Mouse (Mus musculus) limb, embryonic 10.5 days (tissue): Measurements from ENCODE around the gene Rufy3. TPM values are rescaled to one million over a fixed set of nuclear protein-coding genes. Genes with fewer than 3 reads are reported as not detected.

Experiments used
- DNase-seq: peaks from one replicate; pipeline ENCODE4 v3.0.0-alpha.2; 2017; ENCODE audit warnings: low spot score
- H3K27ac ChIP-seq: fragments of 300-500 bp; sonication (generic); 2 replicates; pipeline ENCODE4 v1.5.1; 2016; ENCODE audit warnings: mild to moderate bottlenecking
- H3K27me3 ChIP-seq: fragments of 300-500 bp; sonication (generic); 2 replicates; pipeline ENCODE4 v1.6.1; 2016; ENCODE audit warnings: low read depth, mild to moderate bottlenecking; ENCODE audit not compliant: poor library complexity, severe bottlenecking
- H3K36me3 ChIP-seq: fragments of 300-500 bp; sonication (generic); 2 replicates; pipeline ENCODE4 v1.6.1; 2016; ENCODE audit warnings: mild to moderate bottlenecking, moderate library complexity
- H3K4me1 ChIP-seq: fragments of 300-500 bp; sonication (generic); 2 replicates; pipeline ENCODE4 v1.6.1; 2016
- H3K4me3 ChIP-seq: fragments of 300-500 bp; sonication (generic); 2 replicates; pipeline ENCODE4 v1.5.1; 2016; ENCODE audit warnings: mild to moderate bottlenecking, moderate library complexity
- H3K9me3 ChIP-seq: fragments of 300-500 bp; sonication (generic); replicated peaks from 2 replicates; pipeline ENCODE4 v1.6.1; 2016; ENCODE audit warnings: mild to moderate bottlenecking
- WGBS: fragments of 180-500 bp; shearing (Covaris S2); methylation state at CpG from one replicate; pipeline ENCODE4 v1.1.7; 2016; 5-methylcytosine and 5-hydroxymethylcytosine counted together
- polyA plus RNA-seq: library from polyadenylated mRNA; unstranded; fragments of >200 nt; fragmentation: Nextera tagmentation; extraction: Ambion mirVana; gene quantifications from 2 replicates; pipeline ENCODE4 v1.2.1, GENCODE M21; 2016

Rufy3 gene
- polyA plus RNA-seq, 1 experiment from 2014 or later, result 9.6 TPM

DNA sequence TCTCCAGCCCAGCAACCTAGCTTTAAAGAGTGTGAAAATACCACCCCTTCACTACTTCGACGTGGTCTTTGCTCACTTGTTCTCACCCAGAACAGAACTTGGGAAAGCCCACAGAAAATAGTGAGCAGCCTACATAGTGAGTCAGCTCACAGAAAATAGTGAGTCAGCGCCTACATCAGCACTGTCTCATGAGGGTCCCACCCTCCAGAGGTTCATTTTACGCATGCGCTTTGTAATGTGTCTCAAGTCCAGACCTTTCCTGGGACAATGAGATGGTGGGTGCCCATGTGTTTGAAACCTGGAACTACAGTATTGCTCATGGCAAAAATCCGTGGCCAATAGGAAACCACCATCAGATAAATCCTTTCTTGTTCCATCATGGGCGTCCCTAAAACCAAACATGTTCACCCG, 123.2 kb downstream of the Rufy3 start:
- Histone ChIP-seq H3K27me3 (peaks cover 17% of the 10 kb centered on the region; the same call in 1 of the 2 replicates), H3K4me3 (no peak overlapping the region), H3K36me3 (no peaks in the 10 kb centered on the region), H3K4me1 (peaks cover 5% of the 10 kb centered on the region), H3K9me3 (no peaks in the 10 kb centered on the region), H3K27ac (no peak overlapping the region)
- no peak for DNase-seq
- 85% methylated on average over 8 of the region's 8 CpGs for WGBS

GRCm38 (mm10) chr5:88688583-88689187, 123.8 kb downstream of the Rufy3 start:
- Histone ChIP-seq H3K36me3 (no peaks in the 10 kb centered on the region), H3K4me1 (peaks cover 5% of the 10 kb centered on the region), H3K4me3 (no peak overlapping the region), H3K27ac (no peak overlapping the region), H3K27me3 (peaks cover 17% of the 10 kb centered on the region; the same call in 1 of the 2 replicates), H3K9me3 (no peaks in the 10 kb centered on the region)
- 87% methylated on average over 15 of the region's 15 CpGs for WGBS
- no peak for DNase-seq

DNA sequence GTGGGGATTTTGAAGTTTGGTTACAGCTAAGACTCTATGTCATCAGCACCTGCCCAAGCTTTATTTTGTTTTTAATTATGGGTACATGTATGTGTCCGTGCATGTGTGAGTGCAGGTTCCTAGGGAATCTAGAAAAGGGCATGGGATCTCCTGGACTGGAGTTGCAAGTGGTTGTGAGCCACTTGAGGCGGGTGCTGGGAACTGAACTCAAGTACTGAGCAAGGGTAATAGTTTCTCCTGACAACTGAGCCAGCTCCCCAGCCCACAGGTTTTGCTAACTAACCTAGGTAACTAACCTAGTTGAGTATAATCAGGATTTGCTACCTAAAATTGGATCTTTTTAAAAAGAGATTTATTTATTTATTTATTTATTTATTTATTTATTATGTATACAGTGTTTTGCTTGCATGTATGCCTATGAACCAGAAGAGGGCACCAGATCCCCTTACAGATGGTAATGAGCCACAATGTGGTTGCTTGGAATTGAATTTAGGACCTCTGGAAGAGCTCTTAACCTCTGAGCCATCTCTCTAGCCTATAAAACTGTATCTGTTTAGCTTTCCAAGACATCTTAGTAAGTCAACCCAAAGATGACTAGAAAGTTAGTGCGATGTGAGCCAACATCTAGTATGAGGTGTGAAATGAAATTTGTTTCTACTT, 124.6 kb downstream of the Rufy3 start:
- Histone ChIP-seq H3K36me3 (no peaks in the 10 kb centered on the region), H3K9me3 (no peaks in the 10 kb centered on the region), H3K27me3 (peaks cover 17% of the 10 kb centered on the region; the same call in 1 of the 2 replicates), H3K4me3 (no peak overlapping the region), H3K4me1 (peaks cover 5% of the 10 kb centered on the region), H3K27ac (no peak overlapping the region)
- WGBS, result 79% methylated on average over 3 of the region's 3 CpGs
- no peak for DNase-seq

- no peaks in the 10 kb centered on the region for H3K4me1 ChIP-seq
- no peak overlapping the region for H3K27ac ChIP-seq
- H3K36me3 ChIP-seq, result no peaks in the 10 kb centered on the region
- H3K9me3 ChIP-seq, result no peaks in the 10 kb centered on the region
- 70% methylated on average over 10 of the region's 10 CpGs for WGBS
- DNase-seq, result no peak
- H3K4me3 ChIP-seq, result no peak overlapping the region
- 0 out of 2 replicates have a peak, but pooled peaks cover 3% of the 10 kb centered on the region for H3K27me3 ChIP-seq
These were observed 126.1 kb downstream of the Rufy3 start for GRCm38 (mm10) chr5:88690681-88691505.

DNA sequence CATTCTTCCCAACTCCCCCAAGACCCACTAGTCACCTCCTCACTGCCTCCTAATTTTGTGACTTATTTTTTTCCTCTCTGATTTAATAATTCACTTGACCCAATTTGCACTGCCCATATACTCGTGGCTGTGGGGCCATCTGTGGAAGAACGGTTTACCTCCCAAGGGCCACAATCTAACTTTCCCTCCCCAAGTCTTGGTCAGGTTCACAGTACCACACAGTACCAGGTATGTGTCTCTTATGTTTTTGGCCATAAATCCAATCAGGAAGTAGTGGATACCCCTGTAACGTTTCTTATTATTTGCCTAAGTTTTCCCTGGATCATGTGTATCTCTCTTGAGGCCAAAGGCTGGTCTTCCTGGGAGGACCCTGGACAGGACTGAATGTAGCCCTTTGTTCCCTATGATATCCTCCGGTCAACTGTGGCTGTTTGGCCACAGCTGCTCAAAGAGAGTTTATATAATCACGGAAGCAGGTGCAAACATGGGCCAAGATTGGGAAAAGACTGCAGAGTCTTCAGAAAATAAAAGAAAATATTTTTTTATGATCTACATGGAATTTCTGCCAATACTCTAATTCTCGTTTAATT, 126.8 kb downstream of the Rufy3 start:
- no peaks in the 10 kb centered on the region for H3K36me3 ChIP-seq
- H3K4me3 ChIP-seq, result no peak overlapping the region
- H3K4me1 ChIP-seq, result no peaks in the 10 kb centered on the region
- H3K27ac ChIP-seq, result no peak overlapping the region
- H3K27me3 ChIP-seq, result no peaks in the 10 kb centered on the region
- no peak for DNase-seq
- 86% methylated on average over 6 of the region's 6 CpGs for WGBS
- H3K9me3 ChIP-seq, result no peaks in the 10 kb centered on the region

- WGBS, result 90% methylated on average over 4 of the region's 4 CpGs
- no peaks in the 10 kb centered on the region for H3K27me3 ChIP-seq
- H3K9me3 ChIP-seq, result no peaks in the 10 kb centered on the region
- no peaks in the 10 kb centered on the region for H3K4me1 ChIP-seq
- H3K36me3 ChIP-seq, result no peaks in the 10 kb centered on the region
- no peak overlapping the region for H3K4me3 ChIP-seq
- DNase-seq, result no peak
- H3K27ac ChIP-seq, result no peak overlapping the region
These were observed 127.7 kb downstream of the Rufy3 start for GRCm38 (mm10) chr5:88692586-88692985.

- Histone ChIP-seq H3K4me3 (no peak overlapping the region), H3K27me3 (no peaks in the 10 kb centered on the region), H3K9me3 (no peaks in the 10 kb centered on the region), H3K36me3 (no peaks in the 10 kb centered on the region), H3K4me1 (no peaks in the 10 kb centered on the region), H3K27ac (no peak overlapping the region)
- no peak for DNase-seq
These were observed 128.2 kb downstream of the Rufy3 start for GRCm38 (mm10) chr5:88693057-88693456.

DNA sequence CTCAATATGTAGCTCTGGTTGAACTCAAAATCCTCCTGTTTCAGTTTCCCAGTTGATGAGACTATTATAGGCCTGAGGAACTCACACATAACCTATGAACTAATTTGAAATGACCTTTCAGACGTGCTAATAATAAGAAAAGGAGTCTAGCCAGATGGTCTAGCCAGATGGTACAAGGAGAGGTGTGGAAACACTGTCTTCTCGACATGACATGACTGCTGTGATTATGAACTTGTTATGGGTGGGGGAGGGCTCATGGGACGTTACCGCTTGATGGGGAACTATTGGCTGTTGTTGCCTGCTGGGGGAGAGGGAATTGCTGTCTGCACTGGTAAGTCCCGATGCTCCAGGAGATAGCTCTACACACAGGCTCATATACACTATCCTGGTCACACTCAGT, 132.5 kb downstream of the Rufy3 start:
- no peaks in the 10 kb centered on the region for H3K27me3 ChIP-seq
- no peaks in the 10 kb centered on the region for H3K36me3 ChIP-seq
- H3K27ac ChIP-seq, result no peak overlapping the region
- no peaks in the 10 kb centered on the region for H3K4me1 ChIP-seq
- 81% methylated on average over 5 of the region's 5 CpGs for WGBS
- H3K9me3 ChIP-seq, result no peaks in the 10 kb centered on the region
- DNase-seq, result no peak
- no peak overlapping the region for H3K4me3 ChIP-seq

DNA sequence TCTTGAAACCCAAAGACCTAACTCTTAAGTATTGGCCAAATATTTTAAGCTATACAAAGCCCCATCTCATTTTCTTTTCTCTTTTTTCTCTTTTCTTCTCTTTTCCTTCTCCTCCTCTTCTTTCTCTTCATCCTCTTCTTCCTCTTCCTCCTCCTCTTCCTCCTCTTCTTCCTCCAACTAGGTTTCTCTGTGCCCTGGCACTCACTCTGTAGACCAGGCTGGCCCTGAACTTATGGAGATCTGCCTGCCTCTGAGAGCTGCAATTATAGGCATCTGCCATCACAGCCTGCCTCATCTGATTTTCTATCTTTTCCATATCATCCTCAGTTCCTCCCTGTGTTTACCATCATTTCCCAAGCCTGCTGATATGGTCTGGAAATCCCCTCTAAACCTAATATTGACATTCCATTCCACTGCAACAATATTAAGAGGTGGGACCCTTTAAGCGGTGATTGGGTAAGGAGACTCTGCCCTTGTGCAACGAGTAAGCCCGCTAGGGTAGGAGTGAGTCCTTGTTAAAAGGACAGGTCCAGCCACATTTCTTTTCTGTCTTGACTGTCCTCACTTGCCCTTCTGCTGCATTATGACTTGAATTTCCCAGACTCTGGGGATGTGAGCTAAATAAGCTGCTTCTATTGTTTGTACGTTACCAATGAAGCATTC, 134.5 kb downstream of the Rufy3 start:
- Histone ChIP-seq H3K4me3 (no peak overlapping the region), H3K36me3 (no peaks in the 10 kb centered on the region), H3K27ac (no peak overlapping the region), H3K27me3 (no peaks in the 10 kb centered on the region), H3K4me1 (no peaks in the 10 kb centered on the region), H3K9me3 (no peaks in the 10 kb centered on the region)
- 82% methylated on average over 4 of the region's 4 CpGs for WGBS
- DNase-seq, result no peak

Other genes starting within 250 kb of the Rufy3 start
- not detected in 2 replicates for gene Prol1, start 247.7 kb upstream of the Rufy3 start, polyA plus RNA-seq
- not detected in 2 replicates for gene Amtn, start 188.9 kb upstream of the Rufy3 start, polyA plus RNA-seq
- 0.10 and 0.38 TPM in 2 replicates for gene Ambn, start 109.0 kb upstream of the Rufy3 start, polyA plus RNA-seq
- gene Enam, start 77.1 kb upstream of the Rufy3 start, polyA plus RNA-seq, result 0.06 TPM in 1 of 2 replicates, not detected in the other
- 0.14 TPM in 1 of 2 replicates, not detected in the other for gene Jchain, start 37.1 kb upstream of the Rufy3 start, polyA plus RNA-seq
- gene Utp3, start 10.6 kb upstream of the Rufy3 start, polyA plus RNA-seq, result 80.2 and 84.7 TPM in 2 replicates
- gene Grsf1, start 111.1 kb downstream of the Rufy3 start, polyA plus RNA-seq, result 64.4 and 67.5 TPM in 2 replicates
- gene Mob1b, start 155.8 kb downstream of the Rufy3 start, polyA plus RNA-seq, result 11.8 and 12.3 TPM in 2 replicates
- 76.8 and 88.2 TPM in 2 replicates for gene Dck, start 200.0 kb downstream of the Rufy3 start, polyA plus RNA-seq